Mouse (Mus musculus) stomach, postnatal 0 days (tissue): ENCODE results near the gene Rsph9.
A peak's percentile ranks its signal among the peaks of the same experiment; 100 is the strongest.

Source experiments
- CTCF ChIP-seq: IDR thresholded peaks from 2 replicates; pipeline ENCODE4 v1.5.1; 2016; ENCODE audit warnings: antibody characterized with exemption, low read depth, mild to moderate bottlenecking, moderate library complexity
- EP300 ChIP-seq: optimal IDR thresholded peaks from 2 replicates; pipeline ENCODE3; 2016; ENCODE audit warnings: antibody characterized with exemption

DNA sequence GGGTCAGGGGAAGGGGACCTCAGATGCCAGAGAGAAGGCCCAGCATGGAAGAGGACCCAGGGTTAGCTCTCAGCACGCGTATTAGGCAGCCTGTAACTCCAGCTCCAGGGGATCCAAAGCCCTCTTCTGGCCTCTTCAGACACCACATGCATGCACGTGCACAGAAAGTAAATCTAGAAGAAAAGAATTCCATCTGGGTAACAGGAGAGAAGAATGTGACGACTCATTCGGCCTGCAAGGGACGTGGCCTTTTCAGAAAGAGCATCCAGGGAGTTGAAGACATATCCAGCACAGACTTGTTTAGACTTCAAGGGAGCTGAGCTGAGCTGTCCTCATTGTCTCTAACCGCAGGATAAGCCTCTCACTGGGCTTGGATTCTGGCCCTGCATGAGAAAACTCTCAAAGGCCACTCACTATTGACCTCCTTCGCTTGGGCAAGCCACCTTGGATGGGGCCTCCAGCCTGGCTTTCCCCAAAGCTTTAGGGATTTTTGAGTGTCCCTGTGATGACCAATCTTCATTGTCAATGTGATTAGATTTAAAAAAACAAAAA, 41.3 kb downstream of the Rsph9 start:
- peak; percentile 32 for TF ChIP-seq CTCF
- no peak for TF ChIP-seq EP300
